Mouse (Mus musculus) lung, embryonic 14.5 days (tissue): ENCODE results near the gene Hsp90ab1. TPM values are rescaled to one million over a fixed set of nuclear protein-coding genes. Genes with fewer than 3 reads are reported as not detected.

Experiments
- ATAC-seq: fragments of 200-750 bp; cut with Nextera tagmentation; 2 replicates; pipeline ENCODE4 v1.8.0; 2017; ENCODE audit warnings: mild to moderate bottlenecking, moderate TSS enrichment, moderate library complexity; ENCODE audit not compliant: insufficient read depth
- DNase-seq: peaks from one replicate; pipeline ENCODE4 v3.0.0-alpha.2; 2015
- H3K27ac ChIP-seq: fragments of 300-500 bp; sonication (generic); 2 replicates; pipeline ENCODE4 v1.5.1; 2014; ENCODE audit warnings: low read depth, mild to moderate bottlenecking, moderate library complexity
- H3K27me3 ChIP-seq: fragments of 300-500 bp; sonication (generic); 2 replicates; pipeline ENCODE4 v1.6.1; 2014; ENCODE audit warnings: low read length, control low read depth; ENCODE audit not compliant: insufficient read depth
- H3K36me3 ChIP-seq: fragments of 300-500 bp; sonication (generic); 2 replicates; pipeline ENCODE4 v1.6.1; 2014; ENCODE audit warnings: control low read depth; ENCODE audit not compliant: insufficient read depth
- H3K4me1 ChIP-seq: fragments of 300-500 bp; sonication (generic); 2 replicates; pipeline ENCODE4 v1.6.1; 2014; ENCODE audit warnings: antibody characterized with exemption, control low read depth; ENCODE audit not compliant: insufficient read depth
- H3K4me2 ChIP-seq: fragments of 300-500 bp; sonication (generic); 2 replicates; pipeline ENCODE4 v1.6.1; 2014; ENCODE audit warnings: mild to moderate bottlenecking
- H3K4me3 ChIP-seq: fragments of 300-500 bp; sonication (generic); 2 replicates; pipeline ENCODE4 v1.5.1; 2014; ENCODE audit warnings: low read depth, low read length
- H3K9ac ChIP-seq: fragments of 300-500 bp; sonication (generic); 2 replicates; pipeline ENCODE4 v1.6.1; 2014
- H3K9me3 ChIP-seq: fragments of 300-500 bp; sonication (generic); 2 replicates; pipeline ENCODE4 v1.6.1; 2016; ENCODE audit warnings: low read depth, low read length, control low read depth
- CTCF ChIP-seq: IDR thresholded peaks from 2 replicates; pipeline ENCODE4 v1.5.1; 2016; ENCODE audit warnings: antibody characterized with exemption, low read depth
- WGBS: fragments of 180-500 bp; shearing (Covaris S2); extraction: QIAGEN DNeasy Blood & Tissue Kit; methylation state at CpG from one replicate; pipeline ENCODE4 v1.1.7; 2014; 5-methylcytosine and 5-hydroxymethylcytosine counted together
- polyA plus RNA-seq: library from polyadenylated mRNA; unstranded; fragments of >200 nt; fragmentation: Nextera tagmentation; extraction: Ambion mirVana; gene quantifications from 2 replicates; pipeline ENCODE4 v1.2.1, GENCODE M21; 2014

Hsp90ab1 gene
- polyA plus RNA-seq, 1 experiment from 2014 or later = 1,564 TPM

GRCm38 (mm10) chr17:45572103-45573086 is 676 bp downstream of the Hsp90ab1 start:
- H3K36me3 ChIP-seq = peaks cover 50% of the 10 kb centered on the region

GRCm38 (mm10) chr17:45569999-45570398 is 3.1 kb downstream of the Hsp90ab1 start:
- ATAC-seq (no peak), DNase-seq (no peak)
- Histone ChIP-seq H3K4me2 (peak overlapping the region; percentile 12; the same call in 1 of the 2 replicates), H3K4me3 (no peak overlapping the region), H3K4me1 (peaks cover 10% of the 10 kb centered on the region; the same call in 1 of the 2 replicates), H3K9ac (no peak overlapping the region), H3K27ac (no peak overlapping the region), H3K27me3 (no peaks in the 10 kb centered on the region), H3K36me3 (peaks cover 74% of the 10 kb centered on the region), H3K9me3 (no peaks in the 10 kb centered on the region)
- TF ChIP-seq CTCF = no peak
- WGBS = 72% methylated on average over 4 of the region's 4 CpGs

More at GRCm38 (mm10) chr17:45572103-45573086, 676 bp downstream of the Hsp90ab1 start:
- H3K27me3 ChIP-seq = no peaks in the 10 kb centered on the region
- under 1% methylated on average over 56 of the region's 57 CpGs for WGBS
- no peaks in the 10 kb centered on the region for H3K9me3 ChIP-seq
- H3K27ac ChIP-seq = peak overlapping the region; percentile 92
- peak overlapping the region; percentile 90 for H3K9ac ChIP-seq
- peak; percentile 94 for DNase-seq
- H3K4me2 ChIP-seq = peak overlapping the region; percentile 96
- peaks cover 9% of the 10 kb centered on the region; the same call in 1 of the 2 replicates for H3K4me1 ChIP-seq
- peak overlapping the region; percentile 68 for H3K4me3 ChIP-seq
- ATAC-seq = peak; percentile 67
- TF ChIP-seq CTCF = no peak

- peaks cover 76% of the 10 kb centered on the region for H3K36me3 ChIP-seq
These were observed 4.1 kb downstream of the Hsp90ab1 start for GRCm38 (mm10) chr17:45568990-45569389.

GRCm38 (mm10) chr17:45567162-45567601 is 5.9 kb downstream of the Hsp90ab1 start:
- H3K9ac ChIP-seq = no peak overlapping the region
- H3K9me3 ChIP-seq = no peaks in the 10 kb centered on the region
- WGBS = 22% methylated on average over 4 of the region's 4 CpGs
- no peak overlapping the region for H3K4me2 ChIP-seq
- H3K4me1 ChIP-seq = peaks cover 11% of the 10 kb centered on the region
- no peaks in the 10 kb centered on the region for H3K27me3 ChIP-seq
- H3K27ac ChIP-seq = no peak overlapping the region
- TF ChIP-seq CTCF = peak; percentile 28; the same call in 1 of the 2 replicates
- ATAC-seq (peak; percentile 16), DNase-seq (peak; percentile 56)
- H3K36me3 ChIP-seq = peaks cover 74% of the 10 kb centered on the region
- peak overlapping the region; percentile 4; the same call in 1 of the 2 replicates for H3K4me3 ChIP-seq

More at GRCm38 (mm10) chr17:45568990-45569389, 4.1 kb downstream of the Hsp90ab1 start:
- 85% methylated on average over 12 of the region's 12 CpGs for WGBS
- Histone ChIP-seq H3K27ac (no peak overlapping the region), H3K9ac (no peak overlapping the region), H3K4me1 (peaks cover 11% of the 10 kb centered on the region), H3K4me2 (no peak overlapping the region), H3K9me3 (no peaks in the 10 kb centered on the region), H3K27me3 (no peaks in the 10 kb centered on the region), H3K4me3 (no peak overlapping the region)
- no peak for DNase-seq
- ATAC-seq = no peak
- no peak for TF ChIP-seq CTCF

DNA sequence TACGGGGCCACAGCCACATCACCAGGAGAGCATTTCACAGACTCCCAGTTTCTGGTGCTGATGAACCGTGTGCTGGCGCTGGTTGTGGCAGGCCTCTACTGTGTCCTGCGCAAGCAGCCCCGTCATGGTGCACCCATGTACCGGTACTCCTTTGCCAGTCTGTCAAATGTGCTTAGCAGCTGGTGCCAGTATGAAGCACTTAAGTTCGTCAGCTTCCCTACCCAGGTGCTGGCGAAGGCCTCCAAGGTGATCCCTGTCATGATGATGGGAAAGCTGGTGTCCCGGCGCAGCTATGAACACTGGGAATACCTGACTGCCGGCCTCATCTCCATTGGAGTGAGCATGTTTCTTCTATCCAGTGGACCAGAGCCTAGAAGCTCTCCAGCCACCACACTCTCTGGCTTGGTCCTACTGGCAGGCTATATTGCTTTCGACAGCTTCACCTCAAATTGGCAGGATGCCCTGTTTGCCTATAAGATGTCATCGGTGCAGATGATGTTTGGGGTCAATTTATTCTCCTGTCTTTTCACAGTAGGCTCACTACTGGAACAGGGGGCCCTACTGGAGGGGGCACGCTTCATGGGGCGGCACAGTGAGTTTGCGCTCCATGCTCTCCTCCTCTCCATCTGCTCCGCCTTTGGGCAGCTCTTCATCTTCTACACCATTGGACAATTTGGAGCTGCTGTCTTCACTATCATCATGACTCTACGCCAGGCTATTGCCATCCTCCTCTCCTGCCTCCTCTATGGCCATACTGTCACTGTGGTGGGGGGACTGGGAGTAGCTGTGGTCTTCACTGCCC is 6.5 kb downstream of the Hsp90ab1 start:
- H3K9ac ChIP-seq = no peak overlapping the region
- peak; percentile 58 for DNase-seq
- no peak overlapping the region for H3K27ac ChIP-seq
- TF ChIP-seq CTCF = no peak
- H3K4me3 ChIP-seq = no peak overlapping the region; the same call in 1 of the 2 replicates
- H3K36me3 ChIP-seq = peaks cover 68% of the 10 kb centered on the region
- peaks cover 10% of the 10 kb centered on the region for H3K4me1 ChIP-seq
- H3K27me3 ChIP-seq = no peaks in the 10 kb centered on the region
- 55% methylated on average over 18 of the region's 18 CpGs for WGBS
- no peaks in the 10 kb centered on the region for H3K9me3 ChIP-seq
- no peak overlapping the region for H3K4me2 ChIP-seq
- 0 out of 2 replicates have a peak, but pooled peaks have one; percentile 1 for ATAC-seq

- H3K9me3 ChIP-seq = no peaks in the 10 kb centered on the region
- no peak for TF ChIP-seq CTCF
- peaks cover 62% of the 10 kb centered on the region for H3K36me3 ChIP-seq
- WGBS = 52% methylated on average over 1 of the region's 1 CpGs
- no peaks in the 10 kb centered on the region for H3K27me3 ChIP-seq
- DNase-seq (no peak), ATAC-seq (no peak)
- H3K4me3 ChIP-seq = no peak overlapping the region
- peaks cover 7% of the 10 kb centered on the region for H3K4me1 ChIP-seq
- H3K27ac ChIP-seq = no peak overlapping the region
- H3K4me2 ChIP-seq = no peak overlapping the region
- H3K9ac ChIP-seq = no peak overlapping the region
These were observed 7.1 kb downstream of the Hsp90ab1 start for GRCm38 (mm10) chr17:45566031-45566359.
